Mouse (Mus musculus): ENCODE measurements around the gene Polr2b.

GRCm38 (mm10) chr5:77289686-77290085 is 20.3 kb upstream of the Polr2b start:
- TF ChIP-seq MAX (IDR thresholded peaks at IDR 0.05) (no peak), CTCF (IDR thresholded peaks at IDR 0.05; ENCODE audit: control insufficient read depth, insufficient read depth, insufficient read length) (no peak), MYOD1 (IDR thresholded peaks at IDR 0.05; ENCODE audit: control insufficient read depth, insufficient read length, low read depth) (no peak), CEBPB (IDR thresholded peaks at IDR 0.05; ENCODE audit: low read depth) (no peak)
